Mouse (Mus musculus) embryo, embryonic 11.5 days (tissue): Measurements from ENCODE around the gene Susd6.

Experiments used
- DNase-seq: peaks from one replicate; pipeline ENCODE4 v3.0.0-alpha.2; 2012; ENCODE audit warnings: low read depth, low spot score

Susd6 gene

DNA sequence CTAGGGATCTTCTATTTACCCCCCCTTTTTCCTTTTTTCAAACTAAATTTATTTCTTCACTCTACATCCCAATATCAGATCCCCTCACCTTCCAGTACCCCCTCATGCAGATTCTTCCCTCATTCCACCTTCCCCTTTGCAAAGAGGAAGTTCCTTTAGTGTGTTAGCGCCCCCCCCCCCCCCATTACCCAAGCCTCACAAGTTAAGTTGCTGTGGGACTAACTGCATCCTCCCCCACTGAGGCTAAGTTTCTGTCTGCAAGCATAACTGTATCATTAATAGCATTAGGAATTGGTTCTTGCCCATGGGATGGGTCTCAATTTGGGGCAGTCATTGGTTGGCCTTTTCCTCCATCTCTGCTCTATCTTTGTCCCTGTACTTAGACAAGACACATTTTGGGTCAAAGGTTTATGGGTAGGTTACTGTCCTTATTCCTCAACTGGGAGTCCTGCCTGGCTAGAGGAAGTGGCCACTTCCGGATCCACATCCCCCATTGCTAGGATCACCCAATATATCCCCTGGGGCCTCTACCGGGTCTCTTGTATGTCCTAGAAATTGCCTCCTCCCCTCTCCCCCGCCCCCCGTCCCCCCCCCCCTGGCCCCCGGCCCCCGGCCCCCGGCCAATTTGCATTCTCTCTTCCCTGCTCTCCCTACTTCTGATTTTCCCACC lies 44.7 kb downstream of the Susd6 start:
- DNase-seq, result no peak

DNA sequence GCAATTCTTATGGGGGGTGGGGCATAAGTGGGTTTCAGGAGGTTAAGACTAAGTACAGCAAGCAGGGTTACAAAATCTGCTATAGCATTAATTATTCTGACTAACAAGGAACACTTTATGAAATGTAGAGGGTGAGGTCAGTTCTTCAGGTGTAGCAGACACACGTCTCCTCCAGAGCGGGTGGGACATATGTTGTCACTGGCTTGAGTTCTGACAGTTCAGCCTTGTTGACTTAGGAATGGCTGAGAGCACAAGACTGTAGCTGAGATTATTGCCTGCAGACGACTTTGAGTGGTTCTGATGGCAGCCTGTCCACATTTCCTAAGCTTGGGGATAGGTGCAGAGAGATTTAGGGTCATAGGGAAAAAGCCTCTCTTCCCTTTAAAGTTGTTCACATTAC lies 47.3 kb downstream of the Susd6 start:
- no peak for DNase-seq

DNA sequence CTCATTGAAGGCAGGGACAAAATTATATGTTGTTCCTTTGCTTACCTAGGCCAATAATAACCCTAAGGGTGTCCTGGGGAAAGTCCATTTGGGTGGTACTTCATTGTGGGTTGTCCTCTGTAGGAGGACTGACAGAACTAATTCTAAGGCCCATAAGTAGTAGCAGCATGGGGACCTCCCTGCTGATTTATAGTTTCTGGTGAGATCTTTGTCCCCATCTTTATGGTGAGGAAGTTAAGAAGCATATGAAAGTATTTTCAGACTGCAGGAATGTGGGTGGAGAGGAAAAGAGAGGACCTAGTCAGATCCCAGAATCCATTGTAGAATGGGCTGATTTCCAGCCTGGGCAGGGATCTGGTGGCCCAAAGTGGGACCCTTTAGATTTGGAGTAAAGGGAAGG lies 48.0 kb downstream of the Susd6 start:
- no peak for DNase-seq

- DNase-seq, result no peak
Measured at GRCm38 (mm10) chr12:80838787-80839186, 48.5 kb downstream of the Susd6 start.

DNA sequence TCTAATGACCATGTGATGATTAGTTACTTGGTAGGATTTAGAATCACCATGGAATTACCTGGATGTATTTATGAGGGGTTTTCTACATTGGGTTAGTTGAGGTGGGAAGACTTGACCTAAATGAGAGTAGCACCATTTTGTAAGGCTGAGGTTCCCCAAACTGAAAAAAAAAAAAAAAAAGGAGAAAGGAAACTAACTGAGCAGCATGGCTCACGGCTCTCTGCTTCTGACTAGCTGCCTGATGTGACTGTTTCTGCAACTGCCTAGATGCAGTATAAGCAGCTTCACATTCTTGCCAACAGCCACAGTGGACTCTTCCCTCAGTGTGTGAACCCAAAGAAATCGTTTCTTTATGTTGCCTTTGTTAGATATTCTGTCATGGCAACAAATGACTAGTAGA lies 49.3 kb downstream of the Susd6 start:
- no peak for DNase-seq

GRCm38 (mm10) chr12:80841618-80842017 lies 51.3 kb downstream of the Susd6 start:
- no peak for DNase-seq

DNA sequence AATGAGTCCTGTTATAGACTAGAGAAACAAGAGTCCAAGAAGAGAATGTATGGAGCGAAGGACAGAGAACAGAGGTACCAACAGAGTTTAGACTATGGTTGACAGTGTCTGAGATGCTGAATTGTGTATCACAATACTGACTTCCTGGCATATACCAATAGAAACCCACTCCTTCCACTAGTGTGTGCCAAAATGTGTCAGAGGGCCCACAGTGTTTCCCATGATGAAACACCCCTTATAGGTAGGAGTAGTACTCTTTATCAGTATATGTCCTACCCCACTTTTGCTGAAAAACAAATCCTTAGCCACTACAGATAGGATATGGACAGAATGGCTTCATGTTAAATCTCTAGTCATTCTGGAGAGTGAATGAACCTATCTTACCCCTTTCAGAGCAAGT lies 52.3 kb downstream of the Susd6 start:
- DNase-seq, result no peak

GRCm38 (mm10) chr12:80843236-80843635 lies 52.9 kb downstream of the Susd6 start:
- no peak for DNase-seq

DNA sequence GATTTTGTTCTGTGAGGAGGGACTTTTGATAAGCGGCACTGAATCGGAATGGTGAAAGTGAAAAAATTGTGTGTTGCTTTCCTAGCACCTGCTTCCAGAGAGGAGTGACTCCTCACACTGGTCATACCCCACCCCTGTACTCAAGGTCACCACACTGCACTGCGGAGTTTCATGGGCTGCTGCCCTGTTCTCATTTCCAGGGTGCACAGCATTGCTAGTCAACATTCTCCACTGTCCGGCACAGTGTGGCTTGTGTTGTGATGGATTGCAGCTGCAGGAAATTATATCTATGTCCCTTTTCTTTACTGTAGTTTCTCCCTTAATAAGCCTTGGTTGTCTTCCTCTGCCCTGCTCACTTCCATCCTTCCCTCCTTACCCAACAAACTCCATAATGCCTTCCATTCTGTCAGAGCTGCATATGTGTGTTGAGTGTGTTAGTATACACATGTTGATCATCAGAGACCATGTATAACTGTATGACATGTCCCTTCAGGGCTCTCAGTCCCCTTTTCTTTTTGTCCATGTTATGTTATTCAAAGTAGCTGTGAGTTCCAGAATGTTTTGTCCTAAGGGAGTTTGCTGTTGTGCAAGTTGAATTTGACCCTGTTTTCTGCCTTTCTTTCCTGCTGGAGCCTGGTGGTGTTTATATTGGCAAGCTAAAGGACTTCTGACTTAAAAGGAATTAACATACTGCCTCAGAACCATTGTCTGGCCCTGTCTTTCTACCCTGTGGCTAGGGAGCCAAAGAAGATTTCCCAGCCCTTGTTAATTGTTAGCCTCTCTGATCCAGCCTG lies 53.5 kb downstream of the Susd6 start:
- DNase-seq, result no peak

GRCm38 (mm10) chr12:80845901-80846300 lies 55.6 kb downstream of the Susd6 start:
- DNase-seq, result no peak

- no peak for DNase-seq
Measured at GRCm38 (mm10) chr12:80846861-80847268, 56.6 kb downstream of the Susd6 start.

GRCm38 (mm10) chr12:80852001-80852400 lies 61.7 kb downstream of the Susd6 start:
- no peak for DNase-seq

DNA sequence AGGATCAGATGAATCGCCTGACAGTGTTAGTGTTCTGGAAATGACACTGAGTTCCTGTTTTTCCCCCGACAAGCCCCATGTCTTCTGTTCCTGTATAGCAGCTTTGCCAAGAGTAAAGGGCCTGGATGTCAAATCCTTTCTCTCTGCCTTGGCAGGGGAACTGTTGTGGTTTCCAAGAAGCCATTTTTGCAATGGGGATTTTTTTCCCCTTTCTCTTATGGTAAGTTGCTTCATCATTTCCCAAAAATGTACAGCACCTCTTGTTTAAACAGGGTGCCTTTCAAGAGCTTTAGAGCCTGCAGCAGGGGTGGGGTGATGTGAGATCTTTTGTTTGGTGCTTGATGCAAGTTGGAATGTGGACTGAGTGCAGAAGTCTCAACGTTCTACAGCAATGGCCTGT lies 63.4 kb downstream of the Susd6 start:
- DNase-seq, result no peak

GRCm38 (mm10) chr12:80854671-80855070 lies 64.4 kb downstream of the Susd6 start:
- no peak for DNase-seq

- DNase-seq, result no peak
Measured at GRCm38 (mm10) chr12:80855100-80855499, 64.8 kb downstream of the Susd6 start.

- DNase-seq, result no peak
Measured at GRCm38 (mm10) chr12:80855581-80855980, 65.3 kb downstream of the Susd6 start.

DNA sequence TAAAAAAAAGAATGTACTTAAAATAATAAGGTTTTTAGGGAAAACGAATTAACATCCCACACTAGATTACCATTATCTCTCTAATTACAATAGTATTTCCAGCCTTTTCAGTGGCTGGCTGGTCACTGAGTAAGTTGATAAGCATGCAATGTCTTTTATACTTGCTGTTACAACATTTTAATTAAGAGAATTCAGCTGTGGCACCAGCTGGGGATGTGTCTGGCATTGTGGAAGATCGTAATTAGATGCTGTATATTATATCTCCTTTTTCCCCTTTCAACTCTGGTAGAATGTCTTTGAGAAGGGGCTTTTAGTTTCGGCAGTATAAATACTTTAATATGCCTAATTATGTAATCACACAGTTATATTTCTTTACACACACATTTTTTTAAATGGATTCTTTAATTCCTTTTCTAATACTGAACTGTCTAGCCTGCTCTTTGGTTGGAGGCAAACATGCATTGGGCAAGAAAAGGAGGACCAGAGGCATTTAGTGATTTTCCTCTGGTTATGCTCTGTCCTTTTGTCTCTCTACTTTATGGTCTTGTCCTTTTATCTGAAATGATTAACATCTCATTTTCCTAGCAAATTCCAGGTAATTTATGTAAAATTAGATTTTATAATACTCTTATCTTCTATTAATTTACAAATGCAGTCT lies 67.5 kb downstream of the Susd6 start:
- DNase-seq, result no peak

GRCm38 (mm10) chr12:80858307-80858706 lies 68.0 kb downstream of the Susd6 start:
- peak; percentile 3 for DNase-seq

GRCm38 (mm10) chr12:80861916-80862315 lies 71.6 kb downstream of the Susd6 start:
- no peak for DNase-seq

DNA sequence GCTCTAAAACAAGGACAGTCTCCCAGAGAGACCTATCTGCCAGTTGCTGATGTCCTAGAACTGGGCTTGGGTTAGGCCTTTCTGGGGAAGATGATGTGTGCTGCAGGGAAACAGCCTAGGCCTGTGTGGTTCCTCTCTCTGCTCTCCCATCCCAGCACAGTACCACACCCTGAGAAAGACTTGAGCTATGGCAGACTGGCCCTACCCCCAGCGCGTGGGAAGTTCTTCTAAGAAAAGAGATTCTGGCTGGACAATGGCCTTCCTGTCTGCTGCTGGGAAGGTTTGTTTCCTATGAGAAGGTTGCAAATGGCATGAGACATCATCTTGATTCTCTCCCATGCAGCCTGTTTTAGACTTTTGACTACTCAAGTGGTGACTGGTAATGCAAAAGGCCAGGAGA lies 73.1 kb downstream of the Susd6 start:
- DNase-seq, result no peak

- DNase-seq, result no peak
Measured at GRCm38 (mm10) chr12:80865175-80865574, 74.9 kb downstream of the Susd6 start.

GRCm38 (mm10) chr12:80866023-80866422 lies 75.7 kb downstream of the Susd6 start:
- no peak for DNase-seq

DNA sequence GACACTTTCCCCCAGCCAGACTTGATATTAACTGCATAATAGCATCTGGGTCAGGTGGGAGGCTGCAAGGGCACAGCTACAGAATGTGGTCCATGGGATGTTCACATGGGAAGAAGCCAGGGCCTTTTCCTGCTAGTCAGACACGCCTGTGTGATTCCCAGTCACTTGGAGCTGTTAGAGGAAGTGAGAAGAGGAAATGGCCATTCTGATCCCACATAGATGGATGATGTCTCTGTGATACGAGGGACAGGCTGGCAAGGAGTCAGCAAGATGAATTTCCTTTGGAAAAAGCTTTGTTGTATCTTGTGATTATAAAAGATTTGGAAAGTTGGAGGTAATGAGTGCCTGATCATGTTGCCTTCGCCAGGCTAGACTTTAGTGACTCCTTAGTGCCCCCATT lies 76.8 kb downstream of the Susd6 start:
- DNase-seq, result no peak
